Mouse (Mus musculus) spleen, embryonic (tissue): ENCODE measurements around the gene Epha8.

Experiments used
- CTCF ChIA-PET: fragments of 350-600 bp; sonication (Branson Sonifier 250); formaldehyde crosslinking; loops from one replicate; lab custom pipeline; 2022; lab: Charles Lee

The Epha8 gene

DNA sequence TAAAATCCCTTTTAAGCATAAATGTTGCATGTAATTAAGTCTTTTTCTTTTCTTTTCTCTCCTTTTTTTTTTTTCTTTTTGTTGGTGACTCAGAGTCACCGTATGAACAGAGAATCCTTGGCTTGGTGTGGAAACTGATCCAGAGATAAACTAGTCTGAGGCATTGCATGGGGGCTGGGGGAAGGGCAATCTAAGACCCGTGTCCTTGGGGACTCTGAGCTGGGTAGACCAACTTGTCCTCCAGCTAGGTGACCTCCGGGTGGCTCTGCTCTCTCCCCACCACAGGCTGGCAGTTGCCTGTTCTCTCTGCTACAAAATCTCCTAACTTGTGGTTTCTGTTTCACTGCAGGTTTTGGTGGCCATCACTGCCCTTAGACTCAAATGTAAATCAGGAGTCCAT is 3.5 kb upstream of the Epha8 start:
- CTCF ChIA-PET: no interaction called here

DNA sequence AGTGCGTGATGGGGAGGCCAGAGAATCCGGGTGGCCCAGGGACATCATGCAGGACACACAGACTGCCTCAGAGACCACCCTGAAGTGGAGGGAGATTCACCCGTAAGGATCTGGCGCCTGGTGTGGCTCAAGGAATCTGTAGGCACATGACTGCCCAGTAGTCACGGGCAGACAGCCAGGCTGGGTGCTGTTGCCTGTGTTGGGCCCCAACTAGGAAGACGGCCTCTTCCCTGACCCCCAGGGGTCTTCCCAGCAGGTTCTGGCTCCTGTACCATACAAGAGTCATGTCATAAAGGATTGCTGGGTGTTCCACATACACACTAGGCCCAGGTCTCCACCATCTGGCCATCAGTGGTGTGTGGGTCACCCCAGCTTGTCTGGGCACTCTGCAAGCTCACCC is 2.1 kb downstream of the Epha8 start:
- CTCF ChIA-PET: no interaction called here

DNA sequence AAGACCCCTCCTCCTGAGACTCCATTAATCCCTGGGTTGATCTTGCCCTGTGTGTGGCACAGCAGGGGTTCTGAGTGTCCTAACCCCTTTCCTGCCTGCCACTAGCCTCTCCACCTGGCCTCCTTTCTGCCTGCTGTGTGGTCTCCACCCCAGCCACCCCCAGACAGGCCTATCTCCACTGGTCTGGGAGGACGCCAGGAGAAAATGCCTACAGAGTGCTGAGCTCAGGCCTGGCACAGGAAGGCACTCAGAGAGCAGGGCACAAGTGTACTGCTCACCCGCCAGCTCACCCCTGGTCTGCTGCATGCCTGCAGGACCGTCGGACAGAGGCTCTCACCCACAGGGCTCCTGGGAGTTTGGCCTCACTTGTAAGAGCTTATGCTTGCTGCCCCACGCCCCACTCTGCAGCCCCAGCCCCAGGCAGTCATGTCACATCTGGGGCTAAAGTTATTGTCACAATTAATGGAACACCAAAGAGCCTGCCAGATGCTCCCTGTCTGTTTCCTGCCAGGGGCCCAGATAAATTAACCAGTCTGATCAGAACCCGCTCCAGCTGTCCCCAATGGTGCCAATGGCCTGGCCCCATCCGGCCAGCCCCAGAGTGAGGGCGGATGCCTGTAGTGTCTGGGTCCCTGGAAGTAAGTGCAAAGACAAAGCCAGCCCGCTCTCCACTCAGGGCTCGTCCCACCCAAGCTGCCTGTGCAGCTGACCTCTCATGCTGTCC is 7.2 kb downstream of the Epha8 start:
- CTCF ChIA-PET: no interaction called here

DNA sequence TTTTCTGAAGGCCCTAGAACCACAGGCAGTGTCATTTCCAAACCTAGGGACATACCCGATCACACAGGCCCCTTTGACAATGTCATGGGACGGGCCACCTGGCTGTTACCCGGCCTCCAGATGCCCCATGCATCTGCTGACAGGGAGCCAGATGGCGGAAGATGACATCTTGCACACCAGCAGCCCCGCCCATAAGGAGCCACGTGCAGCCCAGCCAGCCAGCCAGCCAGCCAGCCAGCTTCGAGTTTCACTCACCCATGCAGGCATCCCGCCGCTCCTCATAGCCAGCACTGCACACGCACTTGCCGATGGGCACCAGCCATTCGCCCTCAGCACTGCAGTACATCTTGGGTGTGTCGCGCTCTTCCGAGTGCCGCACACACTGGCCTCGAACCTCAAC is 11.2 kb downstream of the Epha8 start:
- CTCF ChIA-PET: no interaction called here

DNA sequence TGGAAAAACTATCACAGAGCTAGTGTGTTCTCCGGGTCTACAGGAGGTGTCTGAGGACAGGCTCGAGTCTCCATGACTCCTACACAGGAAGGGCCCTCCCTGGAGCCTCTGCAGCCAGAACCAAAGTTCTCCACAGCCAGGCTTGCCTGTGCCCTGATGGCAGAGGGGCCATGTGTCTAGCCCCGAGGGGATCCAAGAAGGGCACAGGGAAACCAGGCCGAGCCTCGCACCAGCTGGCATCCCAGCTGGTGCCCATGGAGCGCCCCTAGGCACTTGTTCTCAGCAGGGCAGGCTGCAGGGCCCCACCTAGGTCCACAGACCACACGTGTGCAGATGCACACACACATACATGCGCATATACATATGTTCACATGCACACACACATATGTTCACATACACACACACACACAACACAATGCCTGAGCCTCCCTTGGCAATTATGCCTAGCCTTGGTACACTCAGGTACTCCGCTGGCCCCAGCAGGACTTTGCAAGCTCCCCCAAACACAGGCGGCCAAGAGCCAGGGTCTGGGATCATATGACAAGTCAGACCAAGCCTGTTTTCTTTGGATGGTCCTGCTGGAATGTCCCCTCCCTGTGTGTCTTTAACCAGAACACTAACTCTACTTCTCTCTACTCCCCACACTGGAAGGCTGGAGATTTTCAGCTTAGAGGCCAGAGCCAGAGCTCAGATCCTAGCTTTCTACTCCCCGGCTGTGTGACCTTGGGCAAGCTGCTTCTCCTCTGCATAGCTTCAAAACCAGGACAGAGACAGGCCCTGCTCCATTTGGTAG is 11.9 kb downstream of the Epha8 start:
- CTCF ChIA-PET: no interaction called here

DNA sequence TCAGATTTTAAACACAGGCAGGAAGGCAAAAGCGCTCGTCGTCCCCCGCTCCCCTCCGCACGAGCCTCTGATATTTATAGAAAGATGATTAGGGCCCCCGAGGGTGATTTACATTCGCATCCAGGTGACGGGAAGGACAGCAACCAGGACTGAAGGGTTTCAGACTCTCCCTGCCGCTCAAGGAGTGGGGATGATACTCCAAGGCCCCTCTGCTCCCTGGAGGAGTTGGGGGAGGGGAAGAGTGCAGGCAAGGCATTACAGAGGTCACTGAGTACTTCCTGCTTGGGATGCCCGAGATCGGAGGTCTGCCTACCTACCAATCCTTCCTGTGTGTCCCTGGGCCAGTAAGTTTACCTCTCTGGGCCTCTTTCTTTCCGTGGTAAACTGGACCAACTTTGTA is 13.4 kb downstream of the Epha8 start:
- CTCF ChIA-PET: no interaction called here

DNA sequence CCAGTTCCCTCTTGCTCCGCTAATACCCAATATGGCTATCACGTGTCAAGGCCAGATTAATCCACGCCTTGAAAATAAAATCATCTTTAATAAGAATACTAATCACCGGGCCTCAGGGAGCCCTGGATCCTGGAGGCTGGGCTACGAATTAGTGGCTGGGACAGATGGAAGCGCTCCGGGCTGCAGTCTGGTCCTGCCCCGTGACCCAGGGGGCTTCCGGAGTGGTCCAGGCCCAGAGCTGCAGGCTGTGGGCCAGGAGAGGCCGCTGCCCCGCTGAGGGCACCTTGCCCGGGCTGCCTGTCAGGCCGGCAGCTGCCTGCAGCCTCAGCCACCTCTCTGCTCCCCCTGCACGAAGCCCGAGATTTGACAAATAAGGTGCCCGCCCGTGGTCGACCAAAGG is 13.9 kb downstream of the Epha8 start:
- CTCF ChIA-PET: no interaction called here

DNA sequence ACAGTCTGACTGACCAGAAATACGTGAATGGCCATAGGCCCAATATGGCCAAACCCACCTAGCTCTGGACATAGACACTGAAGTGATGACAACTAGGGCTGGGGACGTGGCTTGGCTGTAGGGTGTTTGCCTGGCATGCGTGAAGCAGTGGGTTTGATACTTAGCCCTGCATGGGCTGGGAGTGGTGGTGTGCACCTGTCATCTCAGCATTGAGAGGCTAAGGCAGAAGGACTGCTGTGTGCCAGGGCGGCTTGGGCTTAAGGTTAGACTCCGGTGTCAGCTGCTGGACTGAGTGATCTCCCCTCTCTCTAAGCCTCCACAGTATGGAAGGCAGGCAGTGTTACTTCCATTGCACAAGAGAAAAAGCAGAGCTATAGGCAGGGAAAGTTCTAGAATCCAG is 18.7 kb downstream of the Epha8 start:
- CTCF ChIA-PET: no interaction called here

DNA sequence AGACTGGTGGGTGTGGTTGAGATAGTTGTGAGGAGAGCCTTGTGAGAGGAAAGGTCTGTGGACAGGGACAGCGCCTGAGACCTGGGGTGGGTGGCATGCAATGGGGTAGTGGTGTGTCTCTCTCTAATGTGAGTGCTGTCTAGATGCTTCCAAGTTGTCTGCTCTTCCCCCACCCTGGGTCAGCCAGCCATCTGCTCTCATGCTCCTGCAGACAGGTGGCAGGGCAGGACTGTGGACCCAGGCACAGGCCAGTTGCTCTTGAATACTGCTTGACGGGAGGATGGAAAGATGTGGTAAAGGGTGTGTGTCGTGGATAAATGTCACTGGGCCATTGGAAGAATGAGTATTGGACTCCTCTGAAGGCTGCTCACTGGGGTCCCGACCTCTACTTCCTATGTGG is 19.3 kb downstream of the Epha8 start:
- CTCF ChIA-PET: no interaction called here

DNA sequence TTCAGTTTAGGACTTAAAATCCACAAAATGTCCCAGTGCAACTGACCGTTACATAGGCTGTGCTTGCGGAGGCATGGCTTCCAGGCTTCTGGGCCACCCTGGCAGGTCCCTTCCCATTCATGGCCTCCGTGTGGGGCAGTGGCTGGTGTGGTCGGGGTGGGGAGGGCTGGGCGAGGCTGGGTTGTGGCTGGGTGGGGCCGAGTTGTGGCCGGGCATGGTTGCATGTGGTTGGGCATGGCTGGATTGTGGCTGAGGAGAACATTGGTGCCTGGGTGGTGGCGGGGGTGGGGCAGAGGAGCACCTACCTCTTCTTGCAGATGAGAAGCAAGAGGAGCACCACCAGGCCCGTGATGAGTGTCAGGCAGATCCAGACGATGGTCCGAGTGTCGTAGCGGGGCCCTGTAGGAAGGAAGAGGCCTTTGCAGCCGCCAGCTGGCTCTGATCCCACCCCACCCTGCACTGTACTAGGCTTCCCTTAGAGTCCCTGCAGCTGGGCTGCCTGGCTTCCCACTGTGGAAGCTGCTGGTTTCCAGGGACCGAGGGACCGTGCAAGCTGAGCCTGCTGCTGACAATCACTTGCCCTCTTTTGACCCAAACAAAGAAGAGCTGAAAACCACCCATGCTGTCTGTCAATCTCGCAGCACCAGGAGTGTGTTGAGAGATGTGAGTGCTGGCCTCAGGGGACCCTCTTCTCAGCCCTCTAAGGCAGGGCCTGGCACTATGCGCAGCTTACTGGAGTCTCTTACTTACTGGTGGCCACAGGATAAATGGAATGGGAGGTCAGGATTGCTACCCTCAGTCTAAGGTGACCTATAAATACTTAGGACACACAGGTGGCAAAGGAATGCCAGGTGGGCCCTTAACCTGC is 21.6 kb downstream of the Epha8 start:
- CTCF ChIA-PET: no interaction called here

DNA sequence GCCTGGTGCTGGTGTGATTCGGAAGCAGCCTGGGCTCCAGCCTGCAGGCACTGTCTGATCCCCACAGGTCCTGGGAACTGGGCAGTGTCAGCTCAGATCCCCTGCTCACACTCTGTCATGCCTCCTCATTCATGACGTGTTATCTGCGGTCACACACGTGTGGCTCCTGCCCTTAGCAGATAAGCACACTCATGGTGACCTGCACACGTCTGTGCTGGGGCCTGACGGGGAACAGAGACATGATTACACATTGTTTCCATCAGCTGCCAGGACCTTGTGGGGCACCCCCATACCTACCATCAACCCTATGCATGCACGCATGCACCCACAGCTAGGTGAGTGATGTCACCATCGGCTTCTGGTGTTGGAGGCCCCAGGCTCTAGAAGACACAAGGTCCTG is 26.1 kb downstream of the Epha8 start:
- CTCF ChIA-PET: no interaction called here

DNA sequence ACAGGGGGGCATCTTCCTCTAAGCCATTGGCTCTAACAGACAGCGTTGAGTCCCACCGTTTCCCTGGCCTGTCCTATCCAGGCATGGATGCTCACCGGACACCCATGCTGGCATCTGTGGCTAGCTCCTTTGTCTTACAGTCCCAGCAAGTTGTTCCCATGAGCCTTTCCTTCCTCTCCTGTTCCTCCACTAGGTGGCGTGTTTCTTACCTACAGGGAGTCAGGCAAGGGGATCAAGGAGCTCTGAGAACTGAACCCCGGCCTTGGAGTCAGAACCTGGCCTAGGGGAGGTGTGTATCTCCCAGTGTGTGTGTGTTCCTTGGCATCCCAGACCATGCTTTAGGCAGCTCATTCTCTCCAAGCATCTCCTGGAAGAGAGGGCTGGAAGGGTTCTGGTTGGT is 27.7 kb downstream of the Epha8 start:
- CTCF ChIA-PET: no interaction called here

DNA sequence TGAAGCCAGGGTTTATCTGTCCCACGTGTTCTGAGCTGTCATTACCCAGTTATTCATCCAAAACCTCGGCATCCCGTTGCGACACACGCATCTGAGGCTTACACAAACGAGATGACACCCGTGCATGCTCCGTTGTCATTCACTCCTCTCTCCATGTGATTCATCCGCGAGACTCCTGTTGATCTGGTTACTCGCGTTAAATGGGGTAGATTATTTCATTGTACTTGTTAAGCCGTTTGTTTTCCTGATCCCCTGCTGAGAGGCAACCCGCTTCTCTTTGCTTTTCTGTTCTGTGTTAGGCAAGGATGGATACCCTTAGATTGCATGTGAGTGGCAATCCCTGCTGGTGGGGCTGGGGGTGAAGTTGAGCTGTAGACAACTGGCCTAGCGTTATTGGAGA is 30.8 kb downstream of the Epha8 start:
- CTCF ChIA-PET: no interaction called here

DNA sequence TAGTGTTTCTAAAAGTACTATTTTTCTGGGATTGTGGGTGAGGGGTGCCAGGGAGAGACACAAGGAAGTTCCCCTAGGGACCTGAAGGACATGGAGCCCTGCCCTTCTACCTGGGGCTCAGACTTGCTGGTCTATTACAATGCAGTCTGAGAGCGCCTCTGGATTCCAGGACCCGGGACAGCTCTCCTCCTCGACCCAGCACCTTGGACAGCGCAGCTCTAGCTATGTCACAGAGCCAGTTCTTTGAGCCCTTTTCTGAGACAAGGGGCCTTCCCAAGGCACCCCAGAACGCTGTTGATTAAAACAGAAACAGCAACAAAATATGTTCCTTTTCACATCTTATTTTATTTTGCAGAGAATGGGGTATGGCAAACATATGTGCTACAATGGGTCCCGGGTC is 32.1 kb downstream of the Epha8 start:
- CTCF ChIA-PET: no interaction called here

DNA sequence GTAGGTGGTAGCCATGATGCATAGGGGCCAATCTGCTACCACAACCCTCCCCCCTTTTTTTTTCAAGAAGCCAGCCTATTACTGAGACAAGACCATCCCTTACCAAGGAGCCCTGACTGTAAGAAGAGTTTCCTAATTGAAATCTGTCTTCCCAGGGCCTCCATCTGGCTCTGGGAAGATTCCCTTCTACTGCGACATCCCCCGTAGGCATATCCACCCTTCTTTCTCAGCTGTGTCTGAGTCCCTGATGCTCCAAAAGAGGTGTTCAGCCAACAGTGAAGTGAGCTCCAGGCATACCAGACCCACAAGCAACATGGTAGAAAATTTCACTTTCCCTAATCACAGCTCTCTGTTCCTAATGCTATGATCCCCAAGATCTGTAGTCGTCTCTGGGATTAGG is 37.1 kb downstream of the Epha8 start:
- CTCF ChIA-PET: no interaction called here

DNA sequence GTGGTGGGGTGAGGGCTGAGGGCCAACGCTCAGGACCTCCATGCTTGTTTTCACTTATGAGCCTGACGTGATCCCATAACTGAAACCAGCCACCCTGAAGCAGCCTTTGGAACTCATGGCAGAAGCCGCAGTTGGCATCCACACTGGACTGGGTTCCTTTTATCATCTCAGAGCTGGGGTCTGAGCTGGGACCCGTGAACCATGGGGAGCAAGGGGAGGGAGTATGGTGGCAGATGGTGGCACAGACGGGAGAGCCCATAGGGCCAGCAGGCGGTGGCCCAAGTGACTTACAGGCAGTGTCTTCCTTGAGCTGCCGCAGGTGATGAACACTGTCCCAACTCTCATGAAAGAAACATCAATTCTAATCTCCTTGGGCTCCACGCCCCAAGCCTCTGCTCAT is 37.8 kb downstream of the Epha8 start:
- CTCF ChIA-PET: no interaction called here

DNA sequence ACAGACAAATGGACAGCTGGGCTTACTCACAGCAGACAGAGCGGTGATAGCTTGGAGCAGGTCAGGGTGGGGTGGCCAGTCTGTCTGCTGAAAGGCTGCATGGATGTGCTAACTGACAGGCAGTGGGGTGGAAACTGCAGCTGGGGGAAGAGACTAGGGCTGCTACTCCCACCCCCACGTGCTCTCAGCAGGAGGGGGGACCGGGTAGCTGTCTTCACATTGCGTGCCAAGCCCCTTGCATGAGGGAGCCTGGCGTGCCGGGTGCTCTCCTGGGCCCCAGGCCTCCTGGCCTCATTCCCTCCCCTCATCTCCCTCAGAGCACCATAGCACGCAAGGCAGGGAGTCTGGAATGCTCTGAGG is 39.5 kb downstream of the Epha8 start:
- CTCF ChIA-PET: no interaction called here

DNA sequence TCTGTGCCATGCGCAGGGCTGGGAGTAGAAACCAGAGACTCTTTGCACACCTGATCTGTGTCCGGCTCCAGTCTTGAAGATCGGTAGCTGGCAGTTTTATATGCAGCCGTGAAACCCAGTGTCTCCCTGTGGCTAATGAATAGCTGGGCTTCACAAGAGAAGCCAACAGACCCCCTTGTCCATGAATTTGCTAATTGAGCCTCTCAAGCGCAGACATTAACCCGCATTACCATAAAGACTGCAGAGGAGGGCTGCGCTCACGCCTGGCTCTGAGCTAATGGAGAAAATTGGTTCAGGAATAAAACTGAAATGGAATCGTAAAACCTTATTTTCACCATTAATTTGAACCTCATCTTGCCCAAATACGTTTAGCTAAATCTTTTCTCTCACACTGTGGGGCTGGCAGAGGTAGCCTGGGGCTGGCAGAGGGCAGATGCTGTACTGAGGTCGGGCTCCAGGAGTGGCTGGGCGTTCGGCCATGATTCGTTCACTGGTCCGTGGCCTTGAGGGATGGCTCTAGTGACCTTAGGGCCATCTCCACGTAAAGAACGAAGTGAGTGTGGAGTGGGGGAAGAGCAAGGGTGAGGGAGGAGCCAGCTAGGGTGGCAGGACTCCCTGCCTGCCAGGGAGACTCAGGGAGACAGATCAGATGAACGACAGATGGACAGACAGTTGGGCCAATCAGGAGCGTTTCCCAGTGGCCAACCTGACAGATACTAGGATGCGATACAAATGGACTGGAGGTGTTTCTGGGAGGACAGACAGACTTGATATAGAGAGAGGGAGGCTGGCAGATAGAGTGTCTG is 40.1 kb downstream of the Epha8 start:
- CTCF ChIA-PET: no interaction called here

DNA sequence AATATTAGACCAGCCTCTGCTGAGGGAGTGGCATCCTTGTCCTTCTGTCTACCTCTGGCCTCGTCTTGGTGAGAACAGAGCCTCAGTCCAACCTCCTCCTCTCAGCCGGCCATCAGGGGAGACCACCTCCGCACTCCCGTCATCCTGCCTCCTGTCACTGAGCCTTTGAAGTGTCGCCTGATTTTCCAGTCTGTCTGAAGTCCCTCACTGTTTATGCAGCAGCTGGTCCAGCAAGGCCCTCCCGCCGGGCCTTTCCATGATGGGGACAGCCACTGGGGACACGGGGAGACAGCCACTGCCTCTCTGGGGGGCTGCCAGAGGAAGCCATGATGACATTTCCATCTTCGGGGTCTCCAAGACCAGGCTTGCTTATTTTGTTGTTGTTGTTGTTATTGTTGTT is 43.8 kb downstream of the Epha8 start:
- CTCF ChIA-PET: interaction anchor here (0.5 kb wide), 1 partner anchor 69 kb away, joined by 3 read pairs; no protein-coding TSS in a partner anchor

DNA sequence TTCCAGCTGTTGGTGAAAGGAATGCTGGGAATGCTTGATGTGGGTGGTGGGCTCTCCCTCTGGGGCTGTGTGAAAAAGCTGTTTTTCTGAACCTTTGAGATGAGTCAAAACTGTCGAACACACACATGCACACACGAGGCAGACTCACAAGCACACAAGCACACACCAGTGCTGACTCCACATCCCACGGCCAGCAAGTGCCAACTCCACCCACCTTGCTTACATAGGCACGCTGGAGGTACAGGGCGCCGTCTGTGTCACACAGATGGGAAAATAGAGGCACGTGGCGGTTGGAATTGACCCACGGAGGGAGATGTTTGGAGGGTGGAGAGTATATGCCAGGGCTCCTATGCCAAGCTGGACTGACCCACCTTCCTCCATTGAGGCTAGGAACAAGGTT is 44.8 kb downstream of the Epha8 start:
- CTCF ChIA-PET: interaction anchor here (0.7 kb wide), 1 partner anchor 1436 kb away, joined by 3 read pairs; no protein-coding TSS in a partner anchor

DNA sequence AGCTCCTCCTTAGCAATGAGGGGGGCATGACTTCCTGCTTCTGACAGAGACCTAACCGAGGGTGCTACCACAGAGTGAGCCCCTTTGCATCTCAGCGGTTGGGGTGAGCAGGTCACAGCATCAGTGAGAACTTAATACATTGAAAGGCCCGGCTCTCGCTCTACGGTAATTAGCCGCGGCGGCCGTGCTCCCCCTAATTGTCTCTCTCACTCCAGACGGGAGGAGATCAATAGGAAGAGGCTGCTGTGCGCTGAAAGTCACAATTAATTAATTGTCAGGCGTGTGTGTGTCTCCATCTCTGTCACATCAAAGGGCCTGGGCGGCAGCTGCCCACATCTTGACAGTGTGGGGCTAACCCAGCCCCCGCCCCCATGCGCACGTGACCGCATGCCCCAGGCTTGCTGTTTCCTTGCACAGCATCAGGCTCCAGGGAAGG is 45.4 kb downstream of the Epha8 start:
- CTCF ChIA-PET: interaction anchor here (0.7 kb wide), 1 partner anchor 1435 kb away, joined by 3 read pairs; no protein-coding TSS in a partner anchor
